Mouse (Mus musculus): Measurements from ENCODE around the gene Olfr1495.
"Not testable (repeated sequence)": the region's sequence is repeated elsewhere in the genome, so short reads cannot be mapped to it uniquely, and the experiment has no call there.

The Olfr1495 gene

GRCm38 (mm10) chr19:13764306-13764705, at the start of gene Olfr1495:
TSS of gene Olfr1495 (plus strand) at chr19:13764606.
- DNase-seq: no peak

DNA sequence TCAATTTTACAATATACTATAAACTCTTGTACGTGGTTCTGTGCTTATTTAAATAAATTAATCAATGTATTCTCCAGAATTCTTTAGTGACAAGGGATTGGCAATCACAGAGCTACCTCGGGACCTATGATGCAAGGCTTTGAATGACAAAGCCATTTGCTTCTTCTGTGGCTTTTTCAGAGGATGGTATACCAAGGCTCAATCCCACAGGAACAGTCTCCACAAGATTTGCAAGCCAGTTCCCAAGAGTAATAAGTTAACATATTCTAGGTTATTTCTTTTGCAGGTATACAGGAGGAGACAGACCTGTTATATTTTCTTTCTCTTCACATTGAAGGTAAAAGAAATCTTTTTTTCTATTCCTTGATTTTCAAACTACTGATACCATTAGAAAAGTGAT, 41.4 kb upstream of the Olfr1495 start, which contains the start of gene Olfr1493-ps1:
TSS of gene Olfr1493-ps1 (plus strand) at position 301 of the 400 bp plus-strand sequence.
- DNase-seq: no peak

DNA sequence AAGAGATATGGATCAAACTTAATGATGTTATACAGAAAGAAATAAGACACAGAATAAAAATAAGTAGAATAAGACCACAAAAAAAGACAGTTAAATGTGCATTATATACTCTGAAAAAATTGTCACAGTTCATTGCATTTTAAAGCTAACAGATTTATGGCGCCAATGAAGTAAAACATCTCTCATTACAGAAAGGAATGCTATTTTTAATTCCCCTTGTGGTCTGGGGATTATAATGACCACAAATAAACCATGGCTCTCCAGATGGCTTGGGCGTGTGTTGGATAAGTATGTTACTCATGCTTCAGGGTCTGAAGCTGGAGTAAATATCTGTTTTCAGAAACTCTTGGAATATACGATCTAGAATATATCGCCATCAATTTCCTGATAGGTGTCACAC, 25.0 kb upstream of the Olfr1495 start, which contains the start of gene Olfr1494:
TSS of gene Olfr1494 (plus strand) at position 301 of the 400 bp plus-strand sequence.
- no peak for DNase-seq

DNA sequence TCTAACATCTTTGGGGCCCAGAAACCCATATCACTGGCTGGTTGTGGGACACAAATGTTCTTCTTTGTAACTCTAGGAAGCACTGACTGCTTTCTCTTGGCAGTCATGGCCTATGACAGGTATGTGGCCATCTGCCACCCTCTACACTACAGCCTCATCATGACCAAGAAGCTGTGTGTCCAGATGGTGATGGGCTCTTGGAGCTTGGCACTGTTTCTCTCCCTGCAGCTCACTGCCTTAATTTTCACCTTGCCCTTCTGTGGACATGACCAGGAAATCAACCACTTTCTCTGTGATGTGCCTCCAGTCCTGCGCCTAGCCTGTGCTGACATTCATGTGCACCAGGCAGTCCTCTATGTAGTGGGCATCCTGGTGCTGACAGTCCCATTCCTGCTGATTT, 15.0 kb upstream of the Olfr1495 start:
- peak; percentile 60 to 66 for DNase-seq

GRCm38 (mm10) chr19:13768565-13769276, 4.3 kb downstream of the Olfr1495 start:
- peak; percentile 42 to 67 for DNase-seq

- DNase-seq: no peak
These were observed 13.2 kb downstream of the Olfr1495 start, which contains the start of gene Olfr1496 for GRCm38 (mm10) chr19:13777578-13777977. TSS of gene Olfr1496 (plus strand) at chr19:13777878.

DNA sequence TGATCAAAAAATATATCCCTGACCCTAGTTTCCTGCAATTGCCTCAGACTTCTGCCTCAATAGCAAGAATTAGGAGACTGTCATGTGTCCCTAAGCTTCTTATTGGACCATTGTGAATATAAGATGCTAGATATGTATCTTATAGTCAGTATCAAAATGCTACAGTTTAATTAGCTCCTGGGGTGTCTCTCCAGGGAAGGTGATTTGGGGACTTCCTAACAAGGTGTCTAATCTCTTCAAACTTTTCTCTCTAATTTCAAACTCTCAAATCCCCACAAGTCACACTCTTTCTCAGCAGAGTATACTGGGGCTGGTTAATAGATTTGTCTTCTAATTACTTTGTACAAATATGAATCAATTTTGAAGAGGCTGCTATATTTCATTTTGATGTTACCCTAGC, 33.7 kb downstream of the Olfr1495 start, which contains the start of gene Olfr1497:
TSS of gene Olfr1497 (minus strand) at position 101 of the 400 bp plus-strand sequence.
- no peak for DNase-seq

GRCm38 (mm10) chr19:13805486-13805885, 41.1 kb downstream of the Olfr1495 start:
- not testable (repeated sequence) for DNase-seq

GRCm38 (mm10) chr19:13812823-13813222, 48.4 kb downstream of the Olfr1495 start:
- DNase-seq: peak in 1 of 2 experiments; percentile 5

DNA sequence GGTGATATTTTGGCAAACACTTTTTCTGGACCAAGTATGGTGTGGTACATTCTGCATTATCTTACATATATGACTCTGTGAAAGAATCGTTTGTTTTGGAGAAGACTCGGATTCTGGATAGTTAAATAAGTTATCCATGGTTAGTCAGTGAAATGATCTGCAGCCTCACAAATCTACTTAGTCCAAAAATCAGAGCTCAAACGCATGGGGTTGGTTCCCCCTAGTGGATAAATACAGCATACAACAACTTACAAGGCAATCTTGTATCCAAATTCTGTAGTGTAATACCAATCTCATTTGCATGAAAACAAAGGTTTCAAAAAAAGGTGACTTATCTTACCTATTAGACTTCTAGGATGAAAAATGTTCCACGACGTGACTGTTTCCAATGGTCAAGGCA, 54.4 kb downstream of the Olfr1495 start:
- DNase-seq: peak; percentile 28 to 34

DNA sequence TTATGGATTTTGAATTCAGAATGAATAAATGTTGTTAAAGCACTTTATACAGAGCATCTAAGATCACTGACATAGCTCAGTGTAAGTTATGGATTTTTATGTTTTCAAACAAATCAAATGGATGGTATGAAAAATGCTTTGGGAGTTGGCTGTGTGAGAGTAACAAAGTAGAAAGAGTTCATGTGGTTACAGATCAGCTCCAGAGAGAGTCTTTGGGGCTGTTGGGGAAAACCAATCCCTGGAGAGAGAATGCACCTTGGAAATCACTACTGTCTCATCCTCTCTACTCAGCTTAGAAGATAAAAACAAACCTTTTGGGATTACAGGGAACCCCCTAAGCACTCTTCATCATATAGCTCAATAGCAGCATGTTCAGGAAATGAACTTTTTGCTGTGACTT, 54.9 kb downstream of the Olfr1495 start, which contains the start of gene Olfr1499:
TSS of gene Olfr1499 (minus strand) at position 101 of the 400 bp plus-strand sequence.
- DNase-seq: no peak

All from cerebellum, postnatal 14 days (tissue).